Mouse (Mus musculus): ENCODE results near the gene Lbhd2.

Gene Lbhd2

GRCm38 (mm10) chr12:111409583-111409982 is 3.0 kb downstream of the Lbhd2 start:
- no peak for DNase-seq (ENCODE audit: low spot score)

- no peak for DNase-seq (ENCODE audit: low spot score)
Measured at GRCm38 (mm10) chr12:111411631-111412355, 5.2 kb downstream of the Lbhd2 start.

- no peak for DNase-seq (ENCODE audit: low spot score)
Measured at GRCm38 (mm10) chr12:111412581-111413284, 6.1 kb downstream of the Lbhd2 start.

GRCm38 (mm10) chr12:111413300-111413699 is 6.7 kb downstream of the Lbhd2 start:
- peak; percentile 88 for DNase-seq (ENCODE audit: low spot score)

GRCm38 (mm10) chr12:111416921-111417779 is 10.5 kb downstream of the Lbhd2 start, which contains the start of gene Exoc3l4:
Exoc3l4 (plus strand) TSS chr12:111417017.
- DNase-seq (ENCODE audit: low spot score), result no peak

GRCm38 (mm10) chr12:111419918-111420317 is 13.3 kb downstream of the Lbhd2 start:
- DNase-seq (ENCODE audit: low spot score), result no peak

GRCm38 (mm10) chr12:111420946-111421709 is 14.5 kb downstream of the Lbhd2 start:
- no peak for DNase-seq (ENCODE audit: low spot score)

- DNase-seq (ENCODE audit: low spot score), result no peak
Measured at GRCm38 (mm10) chr12:111422852-111423251, 16.2 kb downstream of the Lbhd2 start.

GRCm38 (mm10) chr12:111423570-111424129 is 17.0 kb downstream of the Lbhd2 start:
- DNase-seq (ENCODE audit: low spot score), result no peak

GRCm38 (mm10) chr12:111424547-111424946 is 17.9 kb downstream of the Lbhd2 start:
- no peak for DNase-seq (ENCODE audit: low spot score)

GRCm38 (mm10) chr12:111425258-111425657 is 18.6 kb downstream of the Lbhd2 start:
- DNase-seq (ENCODE audit: low spot score), result peak; percentile 86

- DNase-seq (ENCODE audit: low spot score), result peak; percentile 94
Measured at GRCm38 (mm10) chr12:111425789-111426460, 19.3 kb downstream of the Lbhd2 start.

- no peak for DNase-seq (ENCODE audit: low spot score)
Measured at GRCm38 (mm10) chr12:111427438-111428113, 21.0 kb downstream of the Lbhd2 start.

GRCm38 (mm10) chr12:111428364-111428763 is 21.8 kb downstream of the Lbhd2 start:
- DNase-seq (ENCODE audit: low spot score), result no peak

GRCm38 (mm10) chr12:111428961-111429911 is 22.6 kb downstream of the Lbhd2 start:
- DNase-seq (ENCODE audit: low spot score), result no peak

GRCm38 (mm10) chr12:111430049-111430867 is 23.6 kb downstream of the Lbhd2 start:
- DNase-seq (ENCODE audit: low spot score), result peak; percentile 40

- DNase-seq (ENCODE audit: low spot score), result no peak
Measured at GRCm38 (mm10) chr12:111430868-111431817, 24.5 kb downstream of the Lbhd2 start.

Measured in layer of hippocampus, adult 11-12 months (tissue).